Mouse (Mus musculus) liver, embryonic 16.5 days (tissue): Measurements from ENCODE around the gene Hist1h2an. TPM values are rescaled to one million over a fixed set of nuclear protein-coding genes. Genes with fewer than 3 reads are reported as not detected.
"Not testable (repeated sequence)": the region's sequence is repeated elsewhere in the genome, so short reads cannot be mapped to it uniquely, and the experiment has no call there.

Source experiments
- ATAC-seq: fragments of 200-750 bp; cut with Nextera tagmentation; 2 replicates; pipeline ENCODE4 v1.8.0; 2017; ENCODE audit warnings: low read depth, mild to moderate bottlenecking, moderate number of reproducible peaks, moderate library complexity
- H3K27ac ChIP-seq: fragments of 300-500 bp; sonication (generic); 2 replicates; pipeline ENCODE4 v1.5.1; 2014; ENCODE audit warnings: mild to moderate bottlenecking, low read length
- H3K27me3 ChIP-seq: fragments of 300-500 bp; sonication (generic); 2 replicates; pipeline ENCODE4 v1.6.1; 2014; ENCODE audit warnings: low read depth, low read length, mixed read lengths; ENCODE audit not compliant: control insufficient read depth, insufficient read depth
- H3K36me3 ChIP-seq: fragments of 300-500 bp; sonication (generic); 2 replicates; pipeline ENCODE4 v1.6.1; 2014; ENCODE audit warnings: mild to moderate bottlenecking; ENCODE audit not compliant: control insufficient read depth, insufficient read depth
- H3K4me1 ChIP-seq: fragments of 300-500 bp; sonication (generic); 2 replicates; pipeline ENCODE4 v1.6.1; 2014; ENCODE audit warnings: low read depth, low read length, mixed read lengths; ENCODE audit not compliant: control insufficient read depth
- H3K4me2 ChIP-seq: fragments of 300-500 bp; sonication (generic); 2 replicates; pipeline ENCODE4 v1.6.1; 2014; ENCODE audit warnings: low read depth, low read length, mixed read lengths
- H3K4me3 ChIP-seq: fragments of 300-500 bp; sonication (generic); 2 replicates; pipeline ENCODE4 v1.5.1; 2014; ENCODE audit warnings: low read depth, mild to moderate bottlenecking, low read length
- H3K9ac ChIP-seq: fragments of 300-500 bp; sonication (generic); 2 replicates; pipeline ENCODE4 v1.6.1; 2014; ENCODE audit warnings: low read depth, low read length
- H3K9me3 ChIP-seq: fragments of 300-500 bp; sonication (generic); replicated peaks from 2 replicates; pipeline ENCODE4 v1.6.1; 2016; ENCODE audit warnings: low read length; ENCODE audit not compliant: control insufficient read depth
- WGBS: fragments of 180-500 bp; shearing (Covaris S2); extraction: QIAGEN DNeasy Blood & Tissue Kit; methylation state at CpG from one replicate; pipeline ENCODE4 v1.1.7; 2014; ENCODE audit not compliant: insufficient replicate concordance; 5-methylcytosine and 5-hydroxymethylcytosine counted together
- microRNA-seq: library from miRNA; unstranded; fragments of <30 nt; microRNA quantifications from one replicate; pipeline ENCODE4, GENCODE M21; 2016
- polyA plus RNA-seq: library from polyadenylated mRNA; unstranded; fragments of >200 nt; fragmentation: Nextera tagmentation; extraction: Ambion mirVana; gene quantifications from 2 replicates; pipeline ENCODE4 v1.2.1, GENCODE M21; 2015

Hist1h2an gene
- polyA plus RNA-seq, 1 experiment from 2014 or later, result 10.1 TPM

GRCm38 (mm10) chr13:21750159-21751017, 36.6 kb downstream of the Hist1h2an start, which contains the start of gene Hist1h4k:
Gene Hist1h4k, minus strand, starts transcription at chr13:21750505.
- Histone ChIP-seq H3K4me1 (peaks cover 17% of the 10 kb centered on the region), H3K4me3 (peak within 1 kb of the TSS; percentile 76), H3K27ac (peak within 1 kb of the TSS; percentile 99), H3K4me2 (peak within 1 kb of the TSS; percentile 76), H3K9ac (peak within 1 kb of the TSS; percentile 87)
- under 1% methylated on average over 41 of the region's 56 CpGs for WGBS
- peak; percentile 58 for ATAC-seq
- not testable (repeated sequence) for H3K36me3 ChIP-seq, H3K27me3 ChIP-seq, H3K9me3 ChIP-seq

- peaks cover 17% of the 10 kb centered on the region for H3K4me1 ChIP-seq
Measured at GRCm38 (mm10) chr13:21749387-21750158, 37.4 kb downstream of the Hist1h2an start.

GRCm38 (mm10) chr13:21745006-21745405, 42.0 kb downstream of the Hist1h2an start:
- Histone ChIP-seq H3K4me3 (no peak overlapping the region), H3K9me3 (no peaks in the 10 kb centered on the region), H3K4me1 (peaks cover 12% of the 10 kb centered on the region), H3K9ac (no peak overlapping the region), H3K27me3 (no peaks in the 10 kb centered on the region), H3K4me2 (no peak overlapping the region), H3K27ac (no peak overlapping the region), H3K36me3 (peaks cover 4% of the 10 kb centered on the region; the same call in 1 of the 2 replicates)
- 22% methylated on average over 1 of the region's 1 CpGs for WGBS
- no peak for ATAC-seq

More at GRCm38 (mm10) chr13:21749387-21750158, 37.4 kb downstream of the Hist1h2an start:
- no peaks in the 10 kb centered on the region for H3K9me3 ChIP-seq
- H3K4me3 ChIP-seq, result peak overlapping the region; percentile 76
- no peaks in the 10 kb centered on the region for H3K27me3 ChIP-seq
- peak overlapping the region; percentile 76 for H3K4me2 ChIP-seq
- H3K27ac ChIP-seq, result peak overlapping the region; percentile 94
- WGBS, result 2% methylated on average over 5 of the region's 5 CpGs
- H3K36me3 ChIP-seq, result peaks cover 4% of the 10 kb centered on the region; the same call in 1 of the 2 replicates
- no peak for ATAC-seq
- peak overlapping the region; percentile 87 for H3K9ac ChIP-seq

Small RNAs within 50 kb of the gene (microRNA-seq; reads per million reads assigned to microRNA genes)
- gene Gm19658 (not detected), gene Gm44346 (not detected), gene Gm44454 (not detected), gene Gm44466 (not detected)

Other genes starting within 250 kb of the Hist1h2an start
- 0.04 TPM in 1 of 2 replicates, not detected in the other for gene Olfr1366, start 244.4 kb downstream of the Hist1h2an start, polyA plus RNA-seq
- not detected in 2 replicates for gene Olfr1535, start 227.3 kb downstream of the Hist1h2an start, polyA plus RNA-seq
- gene Olfr1364, start 205.5 kb downstream of the Hist1h2an start, polyA plus RNA-seq, result not detected in 2 replicates
- gene Olfr1362, start 173.2 kb downstream of the Hist1h2an start, polyA plus RNA-seq, result not detected in 2 replicates
- gene Olfr11, start 144.7 kb downstream of the Hist1h2an start, polyA plus RNA-seq, result not detected in 2 replicates
- not detected in 2 replicates for gene Olfr1361, start 123.8 kb downstream of the Hist1h2an start, polyA plus RNA-seq
- not detected in 2 replicates for gene Olfr1360, start 109.8 kb downstream of the Hist1h2an start, polyA plus RNA-seq
- not detected in 2 replicates for gene Olfr1359, start 89.1 kb downstream of the Hist1h2an start, polyA plus RNA-seq
- gene Hist1h2bl, start 71.1 kb downstream of the Hist1h2an start, polyA plus RNA-seq, result 3.5 and 6.2 TPM in 2 replicates
- gene Hist1h2ai, start 70.8 kb downstream of the Hist1h2an start, polyA plus RNA-seq, result 18.6 and 20.0 TPM in 2 replicates
- 4.4 and 13.9 TPM in 2 replicates for gene Hist1h3h, start 69.6 kb downstream of the Hist1h2an start, polyA plus RNA-seq
- 5.9 and 9.8 TPM in 2 replicates for gene Hist1h2bm, start 65.2 kb downstream of the Hist1h2an start, polyA plus RNA-seq
- 0.99 and 1.0 TPM in 2 replicates for gene Hist1h4j, start 52.2 kb downstream of the Hist1h2an start, polyA plus RNA-seq
- 5.0 and 6.3 TPM in 2 replicates for gene Hist1h4k, start 36.7 kb downstream of the Hist1h2an start, polyA plus RNA-seq
- gene Hist1h2ak, start 33.4 kb downstream of the Hist1h2an start, polyA plus RNA-seq, result 40.9 and 50.2 TPM in 2 replicates
- gene Hist1h2bn, start 33.1 kb downstream of the Hist1h2an start, polyA plus RNA-seq, result 8.1 and 12.9 TPM in 2 replicates
- 22.9 and 30.4 TPM in 2 replicates for gene Hist1h1b, start 6.6 kb downstream of the Hist1h2an start, polyA plus RNA-seq
- gene Hist1h3i, start 3.8 kb downstream of the Hist1h2an start, polyA plus RNA-seq, result 158 and 190 TPM in 2 replicates
- 3.8 and 7.6 TPM in 2 replicates for gene Hist1h2bp, start 243 bp upstream of the Hist1h2an start, polyA plus RNA-seq
- gene Hist1h2bq, start 23.0 kb upstream of the Hist1h2an start, polyA plus RNA-seq, result 25.4 and 31.7 TPM in 2 replicates
- gene Hist1h2ao, start 23.2 kb upstream of the Hist1h2an start, polyA plus RNA-seq, result 2.1 TPM in 1 of 2 replicates, not detected in the other
- not detected in 2 replicates for gene Hist1h4m, start 24.5 kb upstream of the Hist1h2an start, polyA plus RNA-seq
- gene Hist1h4n, start 45.0 kb upstream of the Hist1h2an start, polyA plus RNA-seq, result 25.5 and 40.3 TPM in 2 replicates
- gene Hist1h2ap, start 46.3 kb upstream of the Hist1h2an start, polyA plus RNA-seq, result 3,914 and 4,206 TPM in 2 replicates
- gene Hist1h2br, start 46.5 kb upstream of the Hist1h2an start, polyA plus RNA-seq, result 24.7 and 33.6 TPM in 2 replicates
- gene Zfp184, start 157.9 kb upstream of the Hist1h2an start, polyA plus RNA-seq, result 0.55 and 0.56 TPM in 2 replicates
- gene Pom121l2, start 194.0 kb upstream of the Hist1h2an start, polyA plus RNA-seq, result not detected in 2 replicates
- 0.54 and 0.72 TPM in 2 replicates for gene Prss16, start 222.5 kb upstream of the Hist1h2an start, polyA plus RNA-seq
- 13.7 and 18.8 TPM in 2 replicates for gene Hist1h2ah, start 248.3 kb upstream of the Hist1h2an start, polyA plus RNA-seq
- gene Hist1h2bk, start 248.7 kb upstream of the Hist1h2an start, polyA plus RNA-seq, result 2.9 and 4.7 TPM in 2 replicates